Mouse (Mus musculus) forebrain, embryonic 12.5 days (tissue): Measurements from ENCODE around the gene Acan. TPM values are rescaled to one million over a fixed set of nuclear protein-coding genes. Genes with fewer than 3 reads are reported as not detected.
A peak's percentile ranks its signal among the peaks of the same experiment; 100 is the strongest.

Experiments
- ATAC-seq: fragments of 200-750 bp; cut with Nextera tagmentation; 2 replicates; pipeline ENCODE4 v1.8.0; 2017; ENCODE audit warnings: moderate TSS enrichment; ENCODE audit not compliant: low FRiP score
- H3K27ac ChIP-seq: fragments of 300-500 bp; sonication (generic); 2 replicates; pipeline ENCODE4 v1.5.1; 2016; ENCODE audit warnings: mild to moderate bottlenecking
- H3K27me3 ChIP-seq: fragments of 300-500 bp; sonication (generic); 2 replicates; pipeline ENCODE4 v1.6.1; 2016; ENCODE audit warnings: mild to moderate bottlenecking
- H3K36me3 ChIP-seq: fragments of 300-500 bp; sonication (generic); replicated peaks from 2 replicates; pipeline ENCODE4 v1.6.1; 2016; ENCODE audit warnings: mild to moderate bottlenecking
- H3K4me1 ChIP-seq: fragments of 300-500 bp; sonication (generic); 2 replicates; pipeline ENCODE4 v1.6.1; 2016
- H3K4me2 ChIP-seq: fragments of 300-500 bp; sonication (generic); 2 replicates; pipeline ENCODE4 v1.6.1; 2016; ENCODE audit warnings: mild to moderate bottlenecking, moderate library complexity
- H3K4me3 ChIP-seq: fragments of 300-500 bp; sonication (generic); replicated peaks from 2 replicates; pipeline ENCODE4 v1.5.1; 2016; ENCODE audit warnings: mild to moderate bottlenecking
- H3K9ac ChIP-seq: fragments of 300-500 bp; sonication (generic); 2 replicates; pipeline ENCODE4 v1.6.1; 2016; ENCODE audit warnings: mild to moderate bottlenecking
- H3K9me3 ChIP-seq: fragments of 300-500 bp; sonication (generic); 2 replicates; pipeline ENCODE4 v1.6.1; 2016
- WGBS: fragments of 180-500 bp; shearing (Covaris S2); methylation state at CpG from one replicate; pipeline ENCODE4 v1.1.7; 2016; 5-methylcytosine and 5-hydroxymethylcytosine counted together
- polyA plus RNA-seq: library from polyadenylated mRNA; unstranded; fragments of >200 nt; fragmentation: Nextera tagmentation; extraction: Ambion mirVana; gene quantifications from 2 replicates; pipeline ENCODE4 v1.2.1, GENCODE M21; 2016

Gene Acan
- polyA plus RNA-seq, result 0.47 and 0.63 TPM in 2 replicates

DNA sequence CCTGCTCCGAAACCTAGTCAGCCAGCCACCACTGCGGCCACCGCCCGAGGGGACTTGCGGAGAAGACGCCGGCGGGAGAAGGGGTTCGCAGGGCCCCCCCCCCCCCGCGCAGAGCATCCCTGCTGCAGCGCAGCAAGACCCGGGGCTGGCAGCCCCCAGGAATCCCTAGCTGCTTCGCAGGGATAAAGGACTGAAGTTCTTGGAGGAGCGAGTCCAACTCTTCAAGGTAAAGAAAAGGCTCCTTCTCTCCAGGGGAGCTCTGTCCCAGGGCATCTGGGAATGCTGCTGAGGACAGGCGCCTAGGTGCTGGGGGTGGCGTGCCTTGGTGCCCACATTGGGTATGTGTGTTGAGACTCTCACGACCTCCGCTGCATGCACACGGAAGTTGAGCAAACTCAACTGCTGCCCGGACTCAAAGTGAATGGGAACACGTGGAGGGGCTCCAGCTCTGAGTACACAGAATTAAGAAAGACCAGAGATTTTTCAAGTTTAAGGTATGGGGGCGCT is at the start of gene Acan:
Acan (plus strand) TSS at position 101 of the 507 bp plus-strand sequence.
- Histone ChIP-seq H3K36me3 (no peaks in the 10 kb centered on the region), H3K4me3 (peak within 1 kb of the TSS; percentile 54), H3K4me2 (peak within 1 kb of the TSS; percentile 99), H3K27ac (no peak within 1 kb of the TSS), H3K27me3 (peaks cover 70% of the 10 kb centered on the region), H3K4me1 (peaks cover 14% of the 10 kb centered on the region), H3K9ac (peak within 1 kb of the TSS; percentile 58), H3K9me3 (no peaks in the 10 kb centered on the region)
- no peak for ATAC-seq
- WGBS, result 0% methylated on average over 22 of the region's 23 CpGs

DNA sequence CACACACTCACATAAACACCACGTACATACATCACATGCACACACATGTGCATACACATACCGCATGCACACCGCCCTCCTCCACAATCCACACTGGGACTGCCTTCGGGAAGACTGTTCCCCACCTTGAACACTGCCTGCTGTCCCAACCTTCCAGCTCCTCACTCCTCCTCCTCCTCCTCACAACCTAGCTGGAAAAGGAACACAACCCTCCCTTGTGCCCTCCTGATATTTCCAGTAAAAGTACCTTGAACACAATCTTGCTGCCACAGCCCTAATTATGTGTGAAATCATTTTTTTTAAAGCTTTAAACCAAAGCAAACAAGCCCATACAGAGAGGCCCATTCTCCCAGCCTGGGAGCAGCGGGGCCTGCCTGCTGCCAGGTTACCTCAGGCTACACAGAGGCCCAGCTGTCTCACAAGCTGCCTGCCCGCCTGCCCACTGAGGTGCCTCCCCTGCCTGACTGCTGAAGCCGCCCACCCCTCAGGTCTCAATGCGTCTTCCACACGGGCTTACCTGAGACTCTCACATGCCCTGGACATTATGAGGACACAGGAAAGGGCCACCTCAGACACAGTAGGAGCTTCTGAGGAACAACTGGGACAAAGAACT is 31.9 kb upstream of the Acan start:
- Histone ChIP-seq H3K27me3 (no peaks in the 10 kb centered on the region), H3K9ac (no peak overlapping the region), H3K36me3 (no peaks in the 10 kb centered on the region), H3K4me2 (no peak overlapping the region), H3K4me3 (no peak overlapping the region), H3K27ac (no peak overlapping the region), H3K4me1 (no peaks in the 10 kb centered on the region), H3K9me3 (no peaks in the 10 kb centered on the region)
- no peak for ATAC-seq
- 79% methylated on average over 9 of the region's 9 CpGs for WGBS

DNA sequence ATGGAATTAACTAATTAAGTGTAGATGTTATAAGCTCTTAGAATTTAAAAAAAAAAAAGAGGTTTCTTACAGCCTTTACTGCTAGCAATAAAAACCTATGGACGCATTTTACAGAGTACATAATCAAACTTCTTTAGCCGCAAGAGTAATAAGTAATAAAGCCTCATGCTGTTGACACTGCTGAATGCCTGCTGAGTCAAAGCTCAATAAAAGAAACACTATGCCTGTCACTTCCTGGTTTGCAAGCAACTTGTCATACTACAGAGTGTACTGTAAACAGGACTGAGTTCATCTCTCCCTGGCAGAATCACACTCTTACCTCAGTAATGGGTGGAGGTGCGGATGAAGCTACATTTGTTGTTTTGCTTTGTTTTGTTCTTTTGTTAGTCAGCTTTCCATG is 24.1 kb upstream of the Acan start:
- whole genome bisulfite sequencing, result 93% methylated on average over 3 of the region's 3 CpGs
- no peak overlapping the region for H3K4me2 ChIP-seq

DNA sequence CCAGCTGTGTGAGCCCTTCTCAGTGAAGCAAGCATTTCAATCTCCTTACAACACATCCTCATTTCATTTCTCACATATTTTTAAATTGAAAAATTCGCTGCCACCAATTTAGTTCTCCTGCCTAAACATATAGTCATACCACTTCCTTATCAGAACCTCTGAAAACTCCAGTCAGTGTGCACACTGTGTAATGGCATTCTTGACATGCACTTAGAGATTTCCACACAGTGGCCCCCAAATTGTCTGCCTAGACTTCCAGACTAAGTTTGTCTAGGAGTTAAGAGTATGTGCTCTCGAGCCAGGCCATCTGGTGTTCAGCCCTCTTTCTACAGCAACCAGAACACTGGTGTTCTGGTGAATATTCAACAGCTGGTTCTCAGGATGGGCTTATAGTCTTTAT is 19.5 kb upstream of the Acan start:
- Histone ChIP-seq H3K4me3 (no peak overlapping the region), H3K4me2 (no peak overlapping the region), H3K9ac (no peak overlapping the region), H3K9me3 (no peaks in the 10 kb centered on the region), H3K4me1 (no peaks in the 10 kb centered on the region), H3K36me3 (no peaks in the 10 kb centered on the region), H3K27ac (no peak overlapping the region), H3K27me3 (no peaks in the 10 kb centered on the region)
- 76% methylated on average over 2 of the region's 2 CpGs for WGBS
- no peak for ATAC-seq

More for the DNA sequence above, 24.1 kb upstream of the Acan start:
- Histone ChIP-seq H3K27me3 (no peaks in the 10 kb centered on the region), H3K36me3 (no peaks in the 10 kb centered on the region), H3K9ac (no peak overlapping the region), H3K27ac (no peak overlapping the region), H3K9me3 (no peaks in the 10 kb centered on the region), H3K4me1 (no peaks in the 10 kb centered on the region), H3K4me3 (no peak overlapping the region)
- ATAC-seq, result no peak

DNA sequence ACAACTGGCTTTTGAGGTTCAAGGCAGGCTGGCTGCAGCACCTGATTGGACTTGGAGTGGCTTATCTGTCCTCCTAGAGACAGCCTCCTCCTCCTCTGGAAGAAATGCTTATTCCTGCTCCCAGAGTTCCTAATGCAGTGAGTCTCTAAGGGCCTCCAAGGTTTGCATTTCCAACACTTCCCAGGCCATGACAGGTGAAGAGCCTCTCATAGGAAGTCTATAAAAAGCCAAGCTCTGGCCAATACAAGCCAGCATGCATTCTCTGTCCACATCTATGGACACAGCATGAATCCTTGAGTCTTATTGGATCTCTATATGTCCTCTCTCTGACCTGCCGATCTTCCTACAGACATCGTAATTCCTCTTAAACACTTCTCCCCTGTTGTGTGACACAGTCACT is 18.8 kb upstream of the Acan start:
- Histone ChIP-seq H3K27ac (no peak overlapping the region), H3K4me3 (no peak overlapping the region), H3K9ac (no peak overlapping the region), H3K9me3 (no peaks in the 10 kb centered on the region), H3K27me3 (no peaks in the 10 kb centered on the region), H3K4me2 (no peak overlapping the region), H3K36me3 (no peaks in the 10 kb centered on the region), H3K4me1 (no peaks in the 10 kb centered on the region)
- 95% methylated on average over 2 of the region's 2 CpGs for WGBS
- ATAC-seq, result no peak

DNA sequence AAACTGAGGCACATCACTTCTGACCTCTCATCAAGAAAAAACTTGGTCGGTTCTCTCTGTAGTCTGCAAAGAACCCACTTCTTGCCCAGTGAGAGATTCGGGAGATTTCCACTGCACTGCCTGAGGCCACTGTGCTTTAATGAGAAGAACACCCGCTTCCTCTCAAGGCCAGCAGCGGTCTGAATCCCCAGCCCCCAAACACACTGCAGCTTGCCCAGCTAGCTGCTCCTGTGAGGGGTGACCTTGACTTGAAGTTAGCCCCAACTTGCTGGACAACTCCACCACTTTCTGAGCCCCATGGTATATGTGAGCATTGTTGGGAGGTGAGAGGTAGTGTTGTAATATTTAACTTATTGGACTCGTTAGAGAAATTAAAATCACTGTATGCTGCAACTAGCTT is 1.2 kb upstream of the Acan start:
- peak overlapping the region; percentile 99 for H3K4me2 ChIP-seq
- no peak overlapping the region for H3K9ac ChIP-seq
- ATAC-seq, result no peak
- H3K4me3 ChIP-seq, result no peak overlapping the region
- H3K27ac ChIP-seq, result no peak overlapping the region
- no peaks in the 10 kb centered on the region for H3K36me3 ChIP-seq
- no peaks in the 10 kb centered on the region for H3K9me3 ChIP-seq
- peaks cover 70% of the 10 kb centered on the region for H3K27me3 ChIP-seq
- WGBS, result 24% methylated on average over 5 of the region's 5 CpGs
- H3K4me1 ChIP-seq, result peaks cover 14% of the 10 kb centered on the region

DNA sequence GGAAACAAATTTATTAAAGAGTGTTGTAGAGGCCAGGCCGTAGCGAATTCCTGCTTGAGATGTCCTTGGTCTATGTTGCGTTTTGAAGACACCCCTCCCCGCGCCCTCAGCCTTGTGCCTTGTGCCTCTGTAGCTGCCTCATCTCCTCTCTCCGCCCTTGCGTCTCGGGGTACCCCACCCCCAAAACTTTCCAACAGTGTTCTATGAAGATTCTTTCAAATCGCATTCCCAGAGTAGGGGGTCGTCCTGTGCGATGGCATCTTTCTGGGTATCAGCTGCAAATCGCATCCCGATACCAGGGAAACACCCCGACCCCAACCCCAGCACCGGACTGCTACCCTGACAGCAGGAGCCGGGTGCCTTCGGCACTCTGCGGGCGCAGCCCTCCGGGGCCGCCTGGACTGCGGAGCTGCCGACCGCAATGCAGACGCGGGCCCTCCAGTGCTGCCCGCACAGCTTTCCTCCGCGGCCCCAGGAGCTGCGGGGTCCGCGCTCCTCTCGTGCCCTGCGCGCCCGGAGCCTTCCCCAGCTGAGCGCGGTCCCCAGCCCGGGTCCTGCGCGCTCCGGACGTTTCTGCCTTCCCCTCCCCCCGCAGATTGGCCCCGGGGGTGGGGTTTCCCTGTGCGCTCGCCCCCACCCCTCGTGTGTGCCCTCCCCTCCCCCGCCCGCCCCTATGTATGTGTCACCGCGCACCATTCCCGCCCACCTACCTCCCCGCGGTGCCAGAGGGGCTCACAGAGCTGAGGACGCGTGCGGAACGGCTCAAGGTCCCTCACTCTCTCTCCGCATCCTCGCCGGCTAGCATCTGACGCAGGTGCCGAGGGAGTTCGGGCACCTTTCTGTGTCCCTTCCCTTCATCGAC is 531 bp upstream of the Acan start:
- Histone ChIP-seq H3K9me3 (no peaks in the 10 kb centered on the region), H3K9ac (peak overlapping the region; percentile 58), H3K4me3 (peak overlapping the region; percentile 54), H3K27me3 (peaks cover 70% of the 10 kb centered on the region), H3K27ac (no peak overlapping the region), H3K4me2 (peak overlapping the region; percentile 99), H3K4me1 (peaks cover 14% of the 10 kb centered on the region), H3K36me3 (no peaks in the 10 kb centered on the region)
- WGBS, result 1% methylated on average over 63 of the region's 66 CpGs
- peak; percentile 58; the same call in 1 of the 2 replicates for ATAC-seq

DNA sequence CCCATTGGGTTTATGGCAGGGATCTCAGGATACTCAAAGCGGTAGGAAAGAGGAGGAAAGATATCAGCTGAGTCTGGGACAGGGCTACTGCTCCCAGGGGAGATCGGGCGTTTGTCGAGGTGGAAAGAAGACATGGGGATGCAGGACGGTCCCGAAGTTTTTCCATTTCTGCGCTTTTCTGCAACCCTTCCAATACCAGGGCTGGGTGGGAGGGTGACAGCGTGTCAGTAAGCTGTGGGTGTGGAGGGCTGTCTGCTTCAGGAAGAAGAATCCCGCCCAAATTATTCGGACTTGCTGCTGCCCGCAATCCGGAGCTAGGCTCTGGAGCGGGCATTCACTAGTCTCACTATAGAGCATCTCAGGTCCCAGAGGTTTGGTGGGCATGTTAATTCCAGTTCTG is 828 bp downstream of the Acan start:
- H3K4me2 ChIP-seq, result no peak overlapping the region
- no peak overlapping the region for H3K27ac ChIP-seq
- H3K27me3 ChIP-seq, result peaks cover 70% of the 10 kb centered on the region
- ATAC-seq, result no peak
- H3K9ac ChIP-seq, result no peak overlapping the region
- H3K9me3 ChIP-seq, result no peaks in the 10 kb centered on the region
- WGBS, result 9% methylated on average over 13 of the region's 13 CpGs
- no peak overlapping the region; the same call in 1 of the 2 replicates for H3K4me3 ChIP-seq
- peaks cover 14% of the 10 kb centered on the region for H3K4me1 ChIP-seq
- no peaks in the 10 kb centered on the region for H3K36me3 ChIP-seq

DNA sequence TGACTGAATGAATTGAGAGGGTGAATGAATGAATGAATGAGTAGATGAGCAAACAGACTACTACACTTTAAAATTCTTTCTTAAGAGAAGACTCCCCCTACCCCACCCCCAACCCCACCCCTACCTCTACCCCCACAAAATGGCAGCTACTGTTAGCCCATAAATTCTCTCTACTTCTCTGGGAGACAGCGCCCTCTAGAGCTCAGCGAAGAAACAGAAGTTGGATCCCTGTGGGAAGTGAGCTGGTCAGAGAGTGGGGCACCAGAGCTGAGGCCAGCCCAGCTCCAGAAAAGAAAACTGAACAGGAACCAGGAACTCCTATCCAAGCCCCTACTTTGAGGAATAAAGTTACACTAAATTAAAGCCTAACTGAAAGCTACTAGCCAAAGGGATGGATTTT is 5.3 kb downstream of the Acan start:
- Histone ChIP-seq H3K4me1 (peaks cover 2% of the 10 kb centered on the region), H3K4me2 (no peak overlapping the region), H3K36me3 (no peaks in the 10 kb centered on the region), H3K27ac (no peak overlapping the region), H3K9me3 (peaks cover 3% of the 10 kb centered on the region; the same call in 1 of the 2 replicates), H3K27me3 (peaks cover 28% of the 10 kb centered on the region), H3K4me3 (no peak overlapping the region), H3K9ac (no peak overlapping the region)
- no peak for ATAC-seq
- 32% methylated on average over 2 of the region's 2 CpGs for WGBS

DNA sequence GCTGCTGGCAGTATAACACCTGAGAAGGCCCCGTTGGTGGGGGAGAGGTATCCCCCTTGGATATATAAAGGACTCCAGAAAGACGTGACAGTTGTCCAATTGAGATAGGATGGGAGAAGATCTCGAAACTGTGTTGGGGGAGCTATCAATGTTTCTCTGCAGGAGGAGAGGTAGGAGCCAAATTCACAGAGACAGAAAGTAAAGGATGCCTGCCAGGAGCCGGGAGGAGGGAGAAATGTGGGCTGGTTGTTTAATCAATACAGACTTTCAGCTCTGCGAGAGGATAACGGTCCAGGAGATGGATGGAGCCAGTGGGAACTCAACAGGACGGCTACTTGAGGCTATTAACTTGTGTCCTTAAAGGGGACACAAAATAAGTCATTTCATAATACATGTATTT is 14.2 kb downstream of the Acan start:
- Histone ChIP-seq H3K36me3 (no peaks in the 10 kb centered on the region), H3K9ac (no peak overlapping the region), H3K4me1 (no peaks in the 10 kb centered on the region), H3K4me3 (no peak overlapping the region), H3K27ac (no peak overlapping the region), H3K4me2 (no peak overlapping the region), H3K27me3 (0 out of 2 replicates have a peak, but pooled peaks cover 2% of the 10 kb centered on the region), H3K9me3 (peaks cover 3% of the 10 kb centered on the region; the same call in 1 of the 2 replicates)
- WGBS, result 75% methylated on average over 7 of the region's 7 CpGs
- no peak for ATAC-seq

DNA sequence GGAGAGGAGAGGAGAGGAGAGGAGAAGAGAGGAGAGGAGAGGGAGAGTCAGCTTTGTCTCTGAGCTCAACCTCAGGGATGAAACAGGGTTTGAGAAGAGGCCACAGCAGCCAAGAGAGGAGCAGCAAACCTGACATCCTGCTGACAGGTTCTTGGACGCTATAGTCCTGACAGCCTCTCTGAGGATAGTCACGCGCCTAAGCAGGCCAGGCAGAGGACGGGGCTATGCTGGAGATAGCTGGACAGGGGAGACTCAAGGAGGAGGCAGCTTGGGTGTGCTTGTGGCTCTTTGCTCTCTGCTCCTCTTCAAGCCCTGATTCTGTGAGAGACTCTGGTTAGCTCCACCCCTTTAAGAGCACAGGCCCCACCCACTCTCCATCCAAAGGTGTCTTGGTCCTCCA is 14.9 kb downstream of the Acan start:
- WGBS, result 57% methylated on average over 4 of the region's 4 CpGs
- no peak for ATAC-seq
- H3K4me1 ChIP-seq, result no peaks in the 10 kb centered on the region
- peaks cover under 1% of the 10 kb centered on the region; the same call in 1 of the 2 replicates for H3K9me3 ChIP-seq
- no peak overlapping the region for H3K4me3 ChIP-seq
- no peak overlapping the region for H3K27ac ChIP-seq
- no peak overlapping the region for H3K9ac ChIP-seq
- no peaks in the 10 kb centered on the region for H3K36me3 ChIP-seq
- 0 out of 2 replicates have a peak, but pooled peaks cover 2% of the 10 kb centered on the region for H3K27me3 ChIP-seq
- no peak overlapping the region for H3K4me2 ChIP-seq

DNA sequence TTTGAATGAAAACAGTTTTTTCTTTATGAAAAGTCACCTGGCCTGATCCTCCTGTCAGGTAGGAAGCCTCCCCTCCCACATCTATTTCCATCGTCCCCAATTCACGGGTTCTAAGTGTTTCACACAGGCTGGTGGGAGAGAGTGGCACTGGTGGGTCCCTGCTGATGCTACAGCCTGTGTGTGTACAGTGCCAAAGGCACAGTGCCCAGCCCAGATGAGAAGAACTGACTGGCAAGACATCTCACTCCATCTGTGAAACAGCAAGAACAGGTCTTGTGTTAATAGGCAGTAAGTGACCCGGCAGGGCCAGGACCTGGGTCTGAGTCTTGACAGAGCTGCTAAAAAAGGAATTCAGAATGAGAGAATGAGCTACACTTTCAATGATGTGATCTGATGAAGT is 25.9 kb downstream of the Acan start:
- H3K27me3 ChIP-seq, result 0 out of 2 replicates have a peak, but pooled peaks cover 6% of the 10 kb centered on the region
- H3K4me3 ChIP-seq, result no peak overlapping the region
- no peak overlapping the region for H3K4me2 ChIP-seq
- no peak overlapping the region for H3K27ac ChIP-seq
- no peaks in the 10 kb centered on the region for H3K9me3 ChIP-seq
- WGBS, result 75% methylated on average over 3 of the region's 3 CpGs
- no peaks in the 10 kb centered on the region for H3K4me1 ChIP-seq
- ATAC-seq, result no peak
- H3K9ac ChIP-seq, result no peak overlapping the region
- H3K36me3 ChIP-seq, result no peaks in the 10 kb centered on the region
